Mouse (Mus musculus) Patski (cell line): ENCODE measurements around the gene Mfsd11. TPM values are rescaled to one million over a fixed set of nuclear protein-coding genes. Genes with fewer than 3 reads are reported as not detected.
"Not testable (repeated sequence)": the region's sequence is repeated elsewhere in the genome, so short reads cannot be mapped to it uniquely, and the experiment has no call there.

ENCODE experiments used
- ATAC-seq: fragments of 100-300 bp; one replicate; pipeline ENCODE4 v1.8.0; 2021
- CTCF ChIA-PET: fragments of 350-600 bp; sonication (Branson Sonifier 250); formaldehyde crosslinking; loops from one replicate; lab custom pipeline; 2022; ENCODE audit warnings: inconsistent platforms; lab: Charles Lee
- POLR2A ChIA-PET: fragments of 350-600 bp; sonication (Branson Sonifier 250); formaldehyde crosslinking; loops from one replicate; lab custom pipeline; 2022; ENCODE audit warnings: antibody characterized with exemption, inconsistent platforms; lab: Charles Lee
- DNase-seq: peaks from one replicate; pipeline ENCODE4 v3.0.0-alpha.2; 2011; ENCODE audit warnings: low read depth, low spot score
- H3K27me3 ChIP-seq: fragments of 371-371 bp; one replicate; pipeline ENCODE4 v1.5.1; 2021
- CTCF ChIP-seq: fragments of 100-300 bp; IDR thresholded peaks from one replicate; pipeline ENCODE4 v1.5.1; 2021
- in situ Hi-C: fragments of 300-500 bp; cut with MboI; formaldehyde crosslinking; loops from 3 replicates; pipeline ENCODE4 v1.11.1; 2018; ENCODE audit warnings: low pct_unique_long_range_greater_than_20kb, mixed read lengths
- polyA plus RNA-seq: library from polyadenylated mRNA; unstranded; gene quantifications from one replicate; pipeline ENCODE4 v1.2.3, GENCODE M21; 2021

Mfsd11 gene
- polyA plus RNA-seq, 1 experiment from 2014 or later, result 58.8 TPM

GRCm38 (mm10) chr11:116843261-116844233 is 8.7 kb upstream of the Mfsd11 start, which contains the start of the genes Mettl23 and Jmjd6:
Mettl23 (plus strand) TSS chr11:116843278.
Jmjd6 (minus strand) TSS chr11:116843449.
- peak; percentile 85 for ATAC-seq
- no peak for TF ChIP-seq CTCF
- ChIA-PET POLR2A (interaction anchor here (0.6 to 3.0 kb wide), 10 partner anchors 9 to 278 kb away, joined by 3 to 20 read pairs (median 4); partner anchors contain the start of genes Mfsd11, Mxra7, Srsf2 and St6galnac1), CTCF (interaction anchor here (1.1 to 1.3 kb wide), 3 partner anchors 17 to 200 kb away, joined by 3 to 4 read pairs (median 3); no protein-coding TSS in a partner anchor)
- in situ Hi-C loops, result no loop called here
- DNase-seq, result peak; percentile 89
- H3K27me3 ChIP-seq, result no peaks in the 10 kb centered on the region

- POLR2A ChIA-PET, result no interaction called here
- ATAC-seq, result no peak
- in situ Hi-C loops, result no loop called here
- H3K27me3 ChIP-seq, result no peaks in the 10 kb centered on the region
- CTCF ChIA-PET, result no interaction called here
- DNase-seq, result no peak
- TF ChIP-seq CTCF, result no peak
Measured at GRCm38 (mm10) chr11:116846593-116847181, 5.6 kb upstream of the Mfsd11 start.

GRCm38 (mm10) chr11:116847187-116848085 is 4.8 kb upstream of the Mfsd11 start:
- ChIA-PET CTCF (interaction anchor here (1.2 kb wide), 1 partner anchor 218 kb away, joined by 3 read pairs; no protein-coding TSS in a partner anchor), POLR2A (interaction anchor here (0.8 kb wide), 1 partner anchor 21 kb away, joined by 4 read pairs; no protein-coding TSS in a partner anchor)
- DNase-seq (no peak), ATAC-seq (no peak)
- no peak for TF ChIP-seq CTCF
- in situ Hi-C loops, result no loop called here
- H3K27me3 ChIP-seq, result no peaks in the 10 kb centered on the region

GRCm38 (mm10) chr11:116848086-116848876 is 4.0 kb upstream of the Mfsd11 start:
- CTCF ChIA-PET, result interaction anchor here (1.2 kb wide), 1 partner anchor 219 kb away, joined by 3 read pairs; no protein-coding TSS in a partner anchor
- in situ Hi-C loops, result no loop called here
- ATAC-seq (no peak), DNase-seq (no peak)
- POLR2A ChIA-PET, result interaction anchor here (0.9 kb wide), 1 partner anchor 9 kb away, joined by 3 read pairs; no protein-coding TSS in a partner anchor
- no peaks in the 10 kb centered on the region for H3K27me3 ChIP-seq
- TF ChIP-seq CTCF, result no peak

GRCm38 (mm10) chr11:116848877-116849178 is 3.4 kb upstream of the Mfsd11 start:
- ATAC-seq, DNase-seq, CTCF ChIA-PET, in situ Hi-C loops, H3K27me3 ChIP-seq: not testable (repeated sequence)
- POLR2A ChIA-PET, result interaction anchor here (0.9 kb wide), 1 partner anchor 10 kb away, joined by 3 read pairs; no protein-coding TSS in a partner anchor

- H3K27me3 ChIP-seq, result no peaks in the 10 kb centered on the region
- ChIA-PET POLR2A (no interaction called here), CTCF (no interaction called here)
- in situ Hi-C loops, result no loop called here
- no peak for ATAC-seq
- no peak for TF ChIP-seq CTCF
- no peak for DNase-seq
Measured at GRCm38 (mm10) chr11:116849587-116849986, 2.7 kb upstream of the Mfsd11 start.

- in situ Hi-C loops, result no loop called here
- no peak for TF ChIP-seq CTCF
Measured at GRCm38 (mm10) chr11:116850085-116850484, 2.2 kb upstream of the Mfsd11 start.

GRCm38 (mm10) chr11:116850833-116851477 is 1.3 kb upstream of the Mfsd11 start:
- POLR2A ChIA-PET, result interaction anchor here (0.7 to 2.5 kb wide), 4 partner anchors 8 to 269 kb away, joined by 3 to 13 read pairs (median 7); partner anchors contain the start of genes Jmjd6 and Mettl23
- DNase-seq (no peak), ATAC-seq (no peak)
- no peak for TF ChIP-seq CTCF
- CTCF ChIA-PET, result no interaction called here
- in situ Hi-C loops, result no loop called here
- no peaks in the 10 kb centered on the region for H3K27me3 ChIP-seq

More at GRCm38 (mm10) chr11:116850085-116850484, 2.2 kb upstream of the Mfsd11 start:
- no peaks in the 10 kb centered on the region for H3K27me3 ChIP-seq
- no peak for DNase-seq
- POLR2A ChIA-PET, result no interaction called here
- CTCF ChIA-PET, result no interaction called here
- ATAC-seq, result no peak
